In genomic region chr9:92249987-92250772, GRCm38 (mm10) we compare ENCODE assay signal across 8 mouse cellular contexts. TPM values are rescaled to one million over a fixed set of nuclear protein-coding genes. Genes with fewer than 3 reads are reported as not detected.
DNase-seq lines count a peak whose midpoint lies in the region; ATAC-seq lines count a peak whose summit lies in the region.

No protein-coding gene starts in this region.

- ATAC-seq in embryonic facial prominence, embryonic 15.5 days (ENCODE audit: insufficient number of reproducible peaks, low FRiP score, low TSS enrichment, low read depth), result peak; percentile 88
- peak; percentile 84; the same call in 1 of the 2 replicates for ATAC-seq in limb, embryonic 15.5 days (ENCODE audit: insufficient number of reproducible peaks, low FRiP score, low TSS enrichment, low read depth)
- ATAC-seq in midbrain, embryonic 16.5 days, result peak; percentile 94

- peak; percentile 88 for DNase-seq in 416B (ENCODE audit: low read depth)
- peak; percentile 35 to 56 for DNase-seq in adrenal gland, postnatal 4 days (ENCODE audit: low spot score in 2 of 2)
- peak; percentile 87 to 89 for DNase-seq in heart, adult 9 months (ENCODE audit: low spot score in 2 of 2)
- peak; percentile 91 to 92 for DNase-seq in kidney, adult 8-10 months
- DNase-seq in spleen, postnatal 10 days (ENCODE audit: low spot score in 2 of 2), result peak; percentile 56 to 67

- H3K4me2 ChIP-seq in embryonic facial prominence, embryonic 15.5 days (replicated peaks), result peak overlapping the region; percentile 85
- peak overlapping the region; percentile 82 for H3K4me2 ChIP-seq in limb, embryonic 15.5 days
- H3K4me2 ChIP-seq in midbrain, embryonic 16.5 days (ENCODE audit: low read length), result peak overlapping the region; percentile 71

- peak overlapping the region; percentile 81 for H3K27ac ChIP-seq in embryonic facial prominence, embryonic 15.5 days (replicated peaks)
- H3K27ac ChIP-seq in limb, embryonic 15.5 days, result peak overlapping the region; percentile 88
- peak overlapping the region; percentile 70 for H3K27ac ChIP-seq in midbrain, embryonic 16.5 days (ENCODE audit: low read length)

- peak overlapping the region; percentile 61 for H3K4me3 ChIP-seq in embryonic facial prominence, embryonic 15.5 days (replicated peaks)
- peak overlapping the region; percentile 61 for H3K4me3 ChIP-seq in limb, embryonic 15.5 days
- peak overlapping the region; percentile 57 for H3K4me3 ChIP-seq in midbrain, embryonic 16.5 days (ENCODE audit: low read depth, low read length)

- H3K9ac ChIP-seq in embryonic facial prominence, embryonic 15.5 days, result peak overlapping the region; percentile 51
- H3K9ac ChIP-seq in limb, embryonic 15.5 days, result peak overlapping the region; percentile 52
- H3K9ac ChIP-seq in midbrain, embryonic 16.5 days (ENCODE audit: low read depth, low read length), result peak overlapping the region; percentile 72

- no peaks in the 10 kb centered on the region for H3K9me3 ChIP-seq in embryonic facial prominence, embryonic 15.5 days (replicated peaks)
- no peaks in the 10 kb centered on the region for H3K9me3 ChIP-seq in limb, embryonic 15.5 days
- H3K9me3 ChIP-seq in midbrain, embryonic 16.5 days (replicated peaks; ENCODE audit: control insufficient read depth, low read length, poor library complexity, severe bottlenecking), result no peaks in the 10 kb centered on the region

- no peaks in the 10 kb centered on the region for H3K36me3 ChIP-seq in embryonic facial prominence, embryonic 15.5 days
- no peaks in the 10 kb centered on the region for H3K36me3 ChIP-seq in limb, embryonic 15.5 days
- H3K36me3 ChIP-seq in midbrain, embryonic 16.5 days (ENCODE audit: control insufficient read depth, insufficient read depth, low read length), result no peaks in the 10 kb centered on the region

- under 1% methylated on average over 40 of the region's 40 CpGs for WGBS in embryonic facial prominence, embryonic 15.5 days
- WGBS in limb, embryonic 15.5 days, result 1% methylated on average over 40 of the region's 40 CpGs
- under 1% methylated on average over 40 of the region's 40 CpGs for WGBS in midbrain, embryonic 16.5 days

- H3K4me1 ChIP-seq in embryonic facial prominence, embryonic 15.5 days, result peaks cover 11% of the 10 kb centered on the region
- peaks cover 6% of the 10 kb centered on the region; the same call in 1 of the 2 replicates for H3K4me1 ChIP-seq in limb, embryonic 15.5 days
- peaks cover 2% of the 10 kb centered on the region; the same call in 1 of the 2 replicates for H3K4me1 ChIP-seq in midbrain, embryonic 16.5 days (ENCODE audit: control insufficient read depth, insufficient read depth, low read length)

- no peaks in the 10 kb centered on the region for H3K27me3 ChIP-seq in embryonic facial prominence, embryonic 15.5 days
- no peaks in the 10 kb centered on the region for H3K27me3 ChIP-seq in limb, embryonic 15.5 days
- H3K27me3 ChIP-seq in midbrain, embryonic 16.5 days (ENCODE audit: control insufficient read depth, insufficient read depth, low read depth, low read length), result no peaks in the 10 kb centered on the region

RNA-seq across cellular contexts. Expression of gene Plscr1, which starts 0.6 kb away (rescaled TPM):
- 10 to 100 TPM; 19.1 to 20.3 TPM for total RNA-seq in adrenal gland, postnatal 4 days (2021)
- 15.3 and 18.9 TPM in 2 replicates for polyA plus RNA-seq in embryonic facial prominence, embryonic 15.5 days (2015; fragmentation: Nextera tagmentation; extraction: Ambion mirVana)
- polyA plus RNA-seq in limb, embryonic 15.5 days (2015; fragmentation: Nextera tagmentation; extraction: Ambion mirVana), result 11.2 and 13.4 TPM in 2 replicates
- 7.9 and 8.8 TPM in 2 replicates for polyA plus RNA-seq in midbrain, embryonic 16.5 days (2015; fragmentation: Nextera tagmentation; extraction: Ambion mirVana)

RNA-seq across cellular contexts. Expression of gene Plscr2, which starts 25.2 kb away (rescaled TPM):
- 10 to 100 TPM in 1 of 2 experiments, 1 to 10 TPM in 1; 5.9 to 14.7 TPM for total RNA-seq in adrenal gland, postnatal 4 days (2021)
- polyA plus RNA-seq in embryonic facial prominence, embryonic 15.5 days (2015; fragmentation: Nextera tagmentation; extraction: Ambion mirVana), result 1.5 and 2.1 TPM in 2 replicates
- polyA plus RNA-seq in limb, embryonic 15.5 days (2015; fragmentation: Nextera tagmentation; extraction: Ambion mirVana), result 1.4 and 1.7 TPM in 2 replicates
- 0.58 and 1.1 TPM in 2 replicates for polyA plus RNA-seq in midbrain, embryonic 16.5 days (2015; fragmentation: Nextera tagmentation; extraction: Ambion mirVana)

RNA-seq across cellular contexts. Expression of gene Plscr5, which starts 57.4 kb away (rescaled TPM):
- total RNA-seq in adrenal gland, postnatal 4 days (2021), result not detected
- polyA plus RNA-seq in embryonic facial prominence, embryonic 15.5 days (2015; fragmentation: Nextera tagmentation; extraction: Ambion mirVana), result not detected in 2 replicates
- not detected in 2 replicates for polyA plus RNA-seq in limb, embryonic 15.5 days (2015; fragmentation: Nextera tagmentation; extraction: Ambion mirVana)
- 0.24 and 0.45 TPM in 2 replicates for polyA plus RNA-seq in midbrain, embryonic 16.5 days (2015; fragmentation: Nextera tagmentation; extraction: Ambion mirVana)

RNA-seq across cellular contexts. Expression of gene 1700057G04Rik, which starts 59.0 kb away (rescaled TPM):
- total RNA-seq in adrenal gland, postnatal 4 days (2021), result not detected
- polyA plus RNA-seq in embryonic facial prominence, embryonic 15.5 days (2015; fragmentation: Nextera tagmentation; extraction: Ambion mirVana), result not detected in 2 replicates
- polyA plus RNA-seq in limb, embryonic 15.5 days (2015; fragmentation: Nextera tagmentation; extraction: Ambion mirVana), result not detected in 2 replicates
- not detected in 2 replicates for polyA plus RNA-seq in midbrain, embryonic 16.5 days (2015; fragmentation: Nextera tagmentation; extraction: Ambion mirVana)

Comparison
In these comparisons a context has a peak if more than half of its experiments do, and no peak if none do; other contexts are left out.
1. Peak in every context shown above with its lines: DNase-seq, ATAC-seq, H3K4me3 ChIP-seq and H3K27ac ChIP-seq.